In genomic region chr11:48818346-48818745, GRCm38 (mm10) we compare ENCODE assay signal across 8 mouse cellular contexts. TPM values are rescaled to one million over a fixed set of nuclear protein-coding genes. Genes with fewer than 3 reads are reported as not detected.
DNase-seq lines count a peak whose midpoint lies in the region; ATAC-seq and TF ChIP-seq lines count a peak whose summit lies in the region.

No protein-coding gene starts in this region.

- no peak overlapping the region for H3K27ac ChIP-seq in hindbrain, embryonic 12.5 days
- peak overlapping the region; percentile 97 for H3K27ac ChIP-seq in lung, postnatal 0 days (ENCODE audit: low read length)

- H3K9ac ChIP-seq in hindbrain, embryonic 12.5 days = peak overlapping the region; percentile 85; the same call in 1 of the 2 replicates
- H3K9ac ChIP-seq in lung, postnatal 0 days (replicated peaks; ENCODE audit: low read depth) = peak overlapping the region; percentile 43

- no peak for TF ChIP-seq CTCF in lung, postnatal 0 days (IDR thresholded peaks at IDR 0.05)

- H3K4me2 ChIP-seq in hindbrain, embryonic 12.5 days (replicated peaks) = peak overlapping the region; percentile 91
- H3K4me2 ChIP-seq in lung, postnatal 0 days (replicated peaks; ENCODE audit: low read depth, low read length) = peak overlapping the region; percentile 90

- no peaks in the 10 kb centered on the region for H3K9me3 ChIP-seq in hindbrain, embryonic 12.5 days (replicated peaks)
- H3K9me3 ChIP-seq in lung, postnatal 0 days (ENCODE audit: low read length) = no peaks in the 10 kb centered on the region

- peaks cover 25% of the 10 kb centered on the region for H3K4me1 ChIP-seq in hindbrain, embryonic 12.5 days
- H3K4me1 ChIP-seq in lung, postnatal 0 days (ENCODE audit: insufficient read depth, low read depth, low read length) = peaks cover 6% of the 10 kb centered on the region; the same call in 1 of the 2 replicates

- 0 out of 2 replicates have a peak, but pooled peaks cover 2% of the 10 kb centered on the region for H3K36me3 ChIP-seq in hindbrain, embryonic 12.5 days
- no peaks in the 10 kb centered on the region for H3K36me3 ChIP-seq in lung, postnatal 0 days (ENCODE audit: insufficient read depth, low read length)

- H3K4me3 ChIP-seq in hindbrain, embryonic 12.5 days = peak overlapping the region; percentile 83
- H3K4me3 ChIP-seq in lung, postnatal 0 days (ENCODE audit: low read depth, low read length) = peak overlapping the region; percentile 62

- DNase-seq in Muller cell, postnatal 12 days (ENCODE audit: inconsistent ontology term) = peak; percentile 88
- peak; percentile 85 for DNase-seq in cerebellum, adult 9-11 months
- peak; percentile 57 to 75 for DNase-seq in frontal cortex, postnatal 10 days (ENCODE audit: low spot score in 2 of 2)
- peak; percentile 75 to 85 for DNase-seq in layer of hippocampus, postnatal 10 days (ENCODE audit: low spot score in 2 of 2)
- peak; percentile 95 for DNase-seq in lung, postnatal 0 days (ENCODE audit: low spot score)
- peak; percentile 70 for DNase-seq in ovary, postnatal 36 days (ENCODE audit: low spot score)
- peak; percentile 87 for DNase-seq in thymus, postnatal 14 days

- no peak for ATAC-seq in hindbrain, embryonic 12.5 days (ENCODE audit: low FRiP score)
- ATAC-seq in lung, postnatal 0 days = 0 out of 2 replicates have a peak, but pooled peaks have one; percentile 2

- 0 out of 2 replicates have a peak, but pooled peaks cover 6% of the 10 kb centered on the region for H3K27me3 ChIP-seq in hindbrain, embryonic 12.5 days
- no peaks in the 10 kb centered on the region for H3K27me3 ChIP-seq in lung, postnatal 0 days (replicated peaks; ENCODE audit: insufficient read depth, low read length)

- under 1% methylated on average over 16 of the region's 16 CpGs for WGBS in hindbrain, embryonic 12.5 days
- under 1% methylated on average over 16 of the region's 16 CpGs for WGBS in lung, postnatal 0 days

- peak; percentile 49; the same call in 1 of the 2 replicates for TF ChIP-seq EP300 in lung, postnatal 0 days (IDR thresholded peaks at IDR 0.05)

RNA-seq across cellular contexts. Expression of gene Trim41, which starts 1.2 kb away (rescaled TPM):
- polyA plus RNA-seq in hindbrain, embryonic 12.5 days (2016; fragmentation: Nextera tagmentation; extraction: Ambion mirVana) = 6.4 and 7.1 TPM in 2 replicates
- total RNA-seq in layer of hippocampus, postnatal 10 days (2021) = 10 to 100 TPM; 44.1 to 58.1 TPM
- polyA plus RNA-seq in lung, postnatal 0 days (2015; fragmentation: Nextera tagmentation; extraction: Ambion mirVana) = 4.3 and 5.1 TPM in 2 replicates

RNA-seq across cellular contexts. Expression of gene Trim7, which starts 7.6 kb away (rescaled TPM):
- polyA plus RNA-seq in hindbrain, embryonic 12.5 days (2016; fragmentation: Nextera tagmentation; extraction: Ambion mirVana) = 0.70 and 1.6 TPM in 2 replicates
- total RNA-seq in layer of hippocampus, postnatal 10 days (2021) = 1 to 10 TPM; 4.9 to 5.6 TPM
- 1.2 and 1.6 TPM in 2 replicates for polyA plus RNA-seq in lung, postnatal 0 days (2015; fragmentation: Nextera tagmentation; extraction: Ambion mirVana)

RNA-seq across cellular contexts. Expression of gene Gm12184, which starts 8.1 kb away (rescaled TPM):
- polyA plus RNA-seq in hindbrain, embryonic 12.5 days (2016; fragmentation: Nextera tagmentation; extraction: Ambion mirVana) = 7.2 and 10.0 TPM in 2 replicates
- total RNA-seq in layer of hippocampus, postnatal 10 days (2021) = 1 to 10 TPM in 1 of 2 experiments, under 1 TPM in 1; 0.98 to 1.4 TPM
- polyA plus RNA-seq in lung, postnatal 0 days (2015; fragmentation: Nextera tagmentation; extraction: Ambion mirVana) = 4.4 and 5.5 TPM in 2 replicates

RNA-seq across cellular contexts. Expression of gene Rack1, which starts 18.2 kb away (rescaled TPM):
- 442 and 512 TPM in 2 replicates for polyA plus RNA-seq in hindbrain, embryonic 12.5 days (2016; fragmentation: Nextera tagmentation; extraction: Ambion mirVana)
- total RNA-seq in layer of hippocampus, postnatal 10 days (2021) = 100 to 1,000 TPM; 336 to 363 TPM
- polyA plus RNA-seq in lung, postnatal 0 days (2015; fragmentation: Nextera tagmentation; extraction: Ambion mirVana) = 404 and 434 TPM in 2 replicates

RNA-seq across cellular contexts. Expression of gene Irgm1, which starts 53.1 kb away (rescaled TPM):
- polyA plus RNA-seq in hindbrain, embryonic 12.5 days (2016; fragmentation: Nextera tagmentation; extraction: Ambion mirVana) = 3.0 and 3.9 TPM in 2 replicates
- total RNA-seq in layer of hippocampus, postnatal 10 days (2021) = 1 to 10 TPM; 3.3 TPM
- polyA plus RNA-seq in lung, postnatal 0 days (2015; fragmentation: Nextera tagmentation; extraction: Ambion mirVana) = 20.2 and 26.4 TPM in 2 replicates
